Mouse (Mus musculus) forebrain, embryonic 10.5 days (tissue): ENCODE measurements around the gene Nde1. TPM values are rescaled to one million over a fixed set of nuclear protein-coding genes. Genes with fewer than 3 reads are reported as not detected.
A peak's percentile ranks its signal among the peaks of the same experiment; 100 is the strongest.
"Not testable (repeated sequence)": the region's sequence is repeated elsewhere in the genome, so short reads cannot be mapped to it uniquely, and the experiment has no call there.

Experiments used
- DNase-seq: peaks from one replicate; pipeline ENCODE4 v3.0.0-alpha.2; 2017; ENCODE audit warnings: low spot score; ENCODE audit errors: extremely low spot score
- H3K27ac ChIP-seq: fragments of 300-500 bp; sonication (generic); 2 replicates; pipeline ENCODE4 v1.5.1; 2016; ENCODE audit warnings: mild to moderate bottlenecking
- H3K27me3 ChIP-seq: fragments of 300-500 bp; sonication (generic); 2 replicates; pipeline ENCODE4 v1.6.1; 2016; ENCODE audit warnings: mild to moderate bottlenecking; ENCODE audit not compliant: poor library complexity, severe bottlenecking
- H3K36me3 ChIP-seq: fragments of 300-500 bp; sonication (generic); replicated peaks from 2 replicates; pipeline ENCODE4 v1.6.1; 2016; ENCODE audit warnings: mild to moderate bottlenecking, moderate library complexity
- H3K4me1 ChIP-seq: fragments of 300-500 bp; sonication (generic); 2 replicates; pipeline ENCODE4 v1.6.1; 2016
- H3K4me3 ChIP-seq: fragments of 300-500 bp; sonication (generic); 2 replicates; pipeline ENCODE4 v1.5.1; 2016; ENCODE audit warnings: mild to moderate bottlenecking, moderate library complexity
- H3K9me3 ChIP-seq: fragments of 300-500 bp; sonication (generic); 2 replicates; pipeline ENCODE4 v1.6.1; 2016; ENCODE audit warnings: mild to moderate bottlenecking, moderate library complexity
- WGBS: fragments of 180-500 bp; shearing (Covaris S2); methylation state at CpG from one replicate; pipeline ENCODE4 v1.1.7; 2016; 5-methylcytosine and 5-hydroxymethylcytosine counted together
- polyA plus RNA-seq: library from polyadenylated mRNA; unstranded; fragments of >200 nt; fragmentation: Nextera tagmentation; extraction: Ambion mirVana; gene quantifications from 2 replicates; pipeline ENCODE4 v1.2.1, GENCODE M21; 2016

Nde1 gene
- polyA plus RNA-seq, 1 experiment from 2014 or later: 215 TPM

DNA sequence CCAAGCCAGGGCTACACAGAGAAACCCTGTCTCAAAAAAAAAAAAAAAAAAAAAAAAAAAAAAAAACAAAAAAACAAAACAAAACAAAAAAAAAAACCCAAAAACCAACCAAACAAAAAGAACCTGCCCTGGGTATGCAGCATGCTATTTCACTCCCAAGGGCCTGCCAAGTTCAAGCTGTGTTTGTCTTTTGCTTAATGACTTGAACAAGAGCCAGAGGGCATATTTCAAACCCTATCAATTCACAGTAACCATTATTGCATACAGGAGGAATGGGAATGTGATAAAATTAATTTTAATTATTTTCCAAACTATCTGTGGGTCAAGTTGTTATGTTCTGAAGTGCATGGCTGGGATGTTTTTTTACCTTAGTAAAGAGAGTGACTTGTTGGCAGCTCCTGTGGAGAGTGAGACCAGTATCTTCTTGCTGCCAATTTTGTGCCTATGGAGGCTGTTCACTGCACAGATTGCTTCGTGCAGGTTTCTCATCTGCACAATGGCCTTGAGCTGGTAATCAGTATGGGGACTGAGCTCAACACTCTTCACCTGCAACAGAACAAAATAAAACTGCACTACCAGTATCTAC is 25.0 kb upstream of the Nde1 start:
- Histone ChIP-seq H3K27me3 (no peaks in the 10 kb centered on the region), H3K27ac (no peak overlapping the region), H3K4me1 (no peaks in the 10 kb centered on the region), H3K4me3 (no peak overlapping the region), H3K9me3 (no peaks in the 10 kb centered on the region), H3K36me3 (peaks cover 97% of the 10 kb centered on the region)
- no peak for DNase-seq
- WGBS: 100% methylated on average over 1 of the region's 1 CpGs

DNA sequence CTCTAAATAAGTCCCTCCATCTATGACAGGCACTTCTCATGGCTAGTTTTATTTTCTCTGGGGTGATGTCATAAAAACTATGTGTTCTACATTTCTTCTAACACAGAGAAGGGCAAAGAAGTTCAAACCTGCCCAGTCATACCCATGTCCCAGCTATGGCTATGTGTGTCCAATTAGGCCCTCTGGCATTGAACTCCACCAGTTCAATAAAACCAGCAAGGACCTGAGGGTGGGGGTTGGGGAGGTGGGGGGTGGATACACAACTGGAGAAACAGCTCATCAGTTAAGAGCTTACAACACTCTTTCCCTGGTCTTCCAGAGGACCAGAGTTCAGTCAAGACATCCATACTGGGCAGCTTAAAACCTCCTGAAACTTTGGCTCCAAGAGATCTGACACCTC is 24.0 kb upstream of the Nde1 start:
- H3K4me1 ChIP-seq: no peaks in the 10 kb centered on the region
- no peak overlapping the region for H3K4me3 ChIP-seq
- DNase-seq: no peak
- no peaks in the 10 kb centered on the region for H3K9me3 ChIP-seq
- H3K27me3 ChIP-seq: no peaks in the 10 kb centered on the region
- no peak overlapping the region for H3K27ac ChIP-seq
- peaks cover 97% of the 10 kb centered on the region for H3K36me3 ChIP-seq

DNA sequence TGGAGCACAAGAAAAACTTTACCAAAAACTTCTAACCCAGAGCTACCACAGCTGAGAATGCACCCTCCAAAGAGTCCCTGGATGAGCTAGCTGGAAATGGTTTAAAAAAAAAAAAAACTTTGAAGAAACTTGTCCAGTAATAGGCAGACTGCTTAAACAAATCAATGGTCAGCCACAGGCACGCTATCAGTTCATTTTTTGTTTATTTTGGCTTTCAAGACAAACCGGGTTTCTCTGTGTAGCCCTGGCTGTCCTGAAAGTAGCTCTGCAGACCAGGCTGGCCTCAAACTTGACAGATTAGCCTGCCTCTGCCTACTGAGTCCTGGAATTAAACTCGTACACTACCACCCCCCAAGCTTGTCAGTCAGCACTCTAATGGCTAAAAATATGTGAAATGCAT is 19.8 kb upstream of the Nde1 start:
- Histone ChIP-seq H3K27me3 (no peaks in the 10 kb centered on the region), H3K4me3 (no peak overlapping the region), H3K36me3 (peaks cover 99% of the 10 kb centered on the region), H3K27ac (no peak overlapping the region), H3K9me3 (no peaks in the 10 kb centered on the region), H3K4me1 (no peaks in the 10 kb centered on the region)
- no peak for DNase-seq
- WGBS: 93% methylated on average over 3 of the region's 3 CpGs

DNA sequence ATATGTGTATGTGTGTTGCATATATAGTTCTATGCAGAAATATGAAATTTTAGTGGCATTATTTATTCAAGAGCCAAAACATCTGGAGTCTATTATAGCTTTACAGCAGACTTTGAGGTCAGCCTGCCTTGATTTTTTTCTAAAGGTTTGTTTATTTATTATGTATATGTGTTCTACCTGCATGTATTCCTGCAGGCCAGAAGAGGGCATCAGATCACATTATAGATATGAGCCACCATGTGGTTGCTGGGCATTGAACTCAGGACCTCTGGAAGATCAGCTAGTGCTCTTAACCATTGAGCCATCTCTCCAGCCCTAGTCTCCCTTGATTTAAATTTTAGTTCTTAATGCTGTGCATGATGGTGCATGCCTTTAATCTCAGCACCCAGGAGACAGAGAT is 15.4 kb upstream of the Nde1 start:
- H3K4me3 ChIP-seq: no peak overlapping the region
- H3K27me3 ChIP-seq: no peaks in the 10 kb centered on the region
- no peak for DNase-seq
- H3K4me1 ChIP-seq: no peaks in the 10 kb centered on the region
- peaks cover 96% of the 10 kb centered on the region for H3K36me3 ChIP-seq
- no peak overlapping the region for H3K27ac ChIP-seq
- no peaks in the 10 kb centered on the region for H3K9me3 ChIP-seq

DNA sequence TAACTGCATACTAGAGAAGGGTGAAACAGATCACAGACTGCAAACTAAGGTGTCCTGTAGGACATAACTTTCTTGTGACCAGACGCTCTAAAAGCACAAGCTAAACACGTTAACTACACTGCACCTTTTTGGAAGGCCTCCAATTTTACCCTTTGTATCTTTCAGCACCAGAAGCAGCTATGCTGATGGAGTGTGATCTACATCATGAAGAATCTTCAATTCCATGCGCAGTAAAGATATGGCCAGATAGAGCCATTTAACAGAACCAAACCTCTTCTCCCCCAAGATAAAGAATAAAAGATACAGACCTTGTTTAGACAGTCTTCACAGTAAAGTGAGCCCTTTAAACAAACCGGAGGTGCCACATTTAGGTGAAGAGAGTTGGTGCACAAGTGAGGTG is 11.4 kb upstream of the Nde1 start:
- H3K9me3 ChIP-seq: no peaks in the 10 kb centered on the region
- no peaks in the 10 kb centered on the region for H3K27me3 ChIP-seq
- H3K4me1 ChIP-seq: no peaks in the 10 kb centered on the region
- no peak overlapping the region for H3K27ac ChIP-seq
- DNase-seq: no peak
- H3K36me3 ChIP-seq: peaks cover 71% of the 10 kb centered on the region
- WGBS: 93% methylated on average over 4 of the region's 4 CpGs
- no peak overlapping the region for H3K4me3 ChIP-seq

DNA sequence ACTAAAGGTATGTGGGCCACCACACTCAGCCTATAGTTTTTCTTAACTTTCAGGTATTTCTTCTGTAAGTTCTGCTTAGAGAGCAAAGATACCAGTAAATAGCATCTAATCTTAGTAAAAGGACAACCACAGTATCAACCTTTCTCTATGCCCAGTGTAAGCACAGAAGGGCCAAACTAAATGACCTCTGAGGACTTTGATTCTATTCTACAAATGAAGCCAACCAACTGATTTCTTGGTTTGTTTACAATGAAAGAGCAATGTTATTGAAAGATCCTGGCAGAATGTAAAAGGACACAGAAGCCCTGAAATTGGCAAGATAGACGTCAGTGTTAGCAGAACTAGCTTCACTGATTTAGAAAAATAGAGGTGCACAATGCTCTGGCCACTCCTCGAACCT is 7.4 kb upstream of the Nde1 start:
- not testable (repeated sequence) for H3K27me3 ChIP-seq, DNase-seq, H3K27ac ChIP-seq, H3K4me3 ChIP-seq, H3K9me3 ChIP-seq
- Histone ChIP-seq H3K4me1 (peaks cover 14% of the 10 kb centered on the region), H3K36me3 (peaks cover 34% of the 10 kb centered on the region)
- WGBS: 88% methylated on average over 1 of the region's 2 CpGs

DNA sequence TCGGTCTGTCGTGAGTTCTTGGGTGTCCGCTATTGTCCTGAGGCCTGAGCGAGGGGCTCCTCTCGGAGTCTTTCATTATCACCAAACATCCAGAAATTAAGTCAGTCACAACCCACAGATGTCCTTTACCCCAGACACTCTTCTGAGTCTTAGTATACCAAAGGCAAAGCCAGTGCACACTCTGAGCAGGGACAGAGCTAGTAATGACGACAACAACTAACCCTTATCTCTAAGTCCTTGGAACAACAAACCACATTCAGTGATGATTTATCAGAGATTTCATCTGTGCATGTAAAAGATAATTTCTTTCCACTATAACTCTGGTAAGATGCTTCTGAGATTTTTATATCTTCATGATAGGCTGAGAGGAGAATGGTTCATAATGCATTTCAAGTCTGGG is 6.8 kb upstream of the Nde1 start:
- Histone ChIP-seq H3K36me3 (peaks cover 27% of the 10 kb centered on the region), H3K4me1 (peaks cover 14% of the 10 kb centered on the region), H3K27ac (no peak overlapping the region), H3K9me3 (no peaks in the 10 kb centered on the region), H3K27me3 (no peaks in the 10 kb centered on the region), H3K4me3 (no peak overlapping the region)
- 95% methylated on average over 6 of the region's 6 CpGs for WGBS
- DNase-seq: no peak

DNA sequence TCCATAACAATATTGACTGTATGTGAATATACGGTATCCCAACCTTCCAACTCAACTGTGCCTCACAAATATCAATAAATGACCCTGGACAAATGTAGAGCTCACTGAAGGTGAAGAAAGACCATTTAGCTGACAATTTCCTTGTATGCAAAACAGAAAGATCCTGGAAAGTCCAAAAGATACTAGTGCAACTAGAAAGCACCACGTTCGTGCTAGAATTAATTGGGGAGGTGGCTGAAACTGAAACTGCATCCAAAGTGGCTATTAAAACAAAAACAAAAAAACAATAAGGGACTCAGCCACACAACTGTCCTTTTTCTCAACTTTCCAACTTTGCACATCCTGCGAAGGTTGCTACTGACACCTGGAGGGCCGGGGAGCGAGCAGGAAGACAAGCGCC is 4.5 kb upstream of the Nde1 start:
- peak overlapping the region; percentile 94 for H3K27ac ChIP-seq
- H3K9me3 ChIP-seq: no peaks in the 10 kb centered on the region
- DNase-seq: no peak
- H3K4me1 ChIP-seq: peaks cover 22% of the 10 kb centered on the region
- H3K36me3 ChIP-seq: peaks cover 5% of the 10 kb centered on the region
- no peaks in the 10 kb centered on the region for H3K27me3 ChIP-seq
- WGBS: 9% methylated on average over 7 of the region's 7 CpGs
- peak overlapping the region; percentile 80 for H3K4me3 ChIP-seq

DNA sequence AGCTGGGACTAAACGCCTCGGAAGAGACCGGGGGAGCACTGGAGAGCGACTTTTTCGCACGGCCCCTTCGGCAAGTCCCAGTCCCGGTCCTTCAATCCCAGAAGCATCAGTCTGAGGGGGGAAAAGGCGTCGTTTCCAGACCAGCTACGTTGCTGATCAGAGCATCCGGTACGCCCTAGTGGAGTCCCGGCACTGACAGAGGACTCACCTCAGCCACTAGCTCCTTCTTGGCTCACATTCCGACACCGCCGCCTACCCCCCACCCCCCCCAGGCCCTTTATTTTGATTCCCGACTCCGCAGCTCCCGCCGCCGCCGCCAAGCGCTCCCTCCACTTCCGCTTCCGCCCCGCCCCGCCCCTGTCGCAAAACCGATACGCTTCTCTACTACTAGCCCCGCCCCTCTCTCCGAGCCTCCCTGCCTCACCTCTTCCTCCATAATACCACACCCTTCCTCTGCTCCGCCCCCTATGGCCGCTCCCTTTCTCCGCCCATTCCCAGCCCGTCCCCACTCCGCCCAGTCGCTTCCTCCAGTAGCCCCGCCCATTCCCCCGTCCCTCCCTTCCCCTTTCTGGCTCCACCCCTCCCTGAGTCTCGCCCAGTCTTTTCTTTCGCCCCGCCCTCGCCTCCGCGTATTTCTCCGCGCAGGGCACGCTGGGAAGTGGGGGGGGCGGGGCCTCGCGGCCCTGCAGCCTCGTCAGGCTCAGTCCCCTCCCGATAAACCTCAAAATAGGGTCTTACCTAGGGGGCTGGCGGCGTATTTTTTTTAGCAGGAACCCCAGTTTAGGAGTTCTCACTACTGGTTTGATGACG is 3.9 kb upstream of the Nde1 start:
- no peaks in the 10 kb centered on the region for H3K27me3 ChIP-seq
- H3K9me3 ChIP-seq: no peaks in the 10 kb centered on the region
- WGBS: under 1% methylated on average over 58 of the region's 58 CpGs
- peak overlapping the region; percentile 80 for H3K4me3 ChIP-seq
- peak overlapping the region; percentile 94 for H3K27ac ChIP-seq
- peaks cover 27% of the 10 kb centered on the region for H3K4me1 ChIP-seq
- DNase-seq: peak; percentile 100
- 0 out of 2 replicates have a peak, but pooled peaks cover 2% of the 10 kb centered on the region for H3K36me3 ChIP-seq

DNA sequence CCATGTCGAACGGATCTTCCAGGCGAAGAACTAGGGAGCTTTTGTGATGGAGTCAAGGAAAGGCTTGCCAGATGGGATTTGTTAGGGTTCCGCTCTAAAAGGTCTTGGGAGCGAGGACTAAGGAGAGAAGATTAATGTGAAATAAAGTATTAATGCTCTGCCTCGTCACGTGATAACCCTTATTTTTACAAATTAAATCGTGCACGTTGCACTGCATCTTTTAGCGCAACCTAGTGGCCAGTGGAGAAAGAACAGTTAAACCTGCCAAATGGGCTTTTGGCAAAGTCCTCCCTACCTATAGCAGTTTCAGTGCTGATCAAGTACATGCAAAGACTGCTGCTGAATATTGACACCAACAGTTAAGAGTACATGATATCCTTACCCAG is 3.3 kb upstream of the Nde1 start:
- Histone ChIP-seq H3K9me3 (no peaks in the 10 kb centered on the region), H3K4me1 (peaks cover 33% of the 10 kb centered on the region), H3K27ac (peak overlapping the region; percentile 94), H3K27me3 (no peaks in the 10 kb centered on the region), H3K4me3 (peak overlapping the region; percentile 80), H3K36me3 (no peaks in the 10 kb centered on the region)
- 0% methylated on average over 10 of the region's 10 CpGs for WGBS
- no peak for DNase-seq

DNA sequence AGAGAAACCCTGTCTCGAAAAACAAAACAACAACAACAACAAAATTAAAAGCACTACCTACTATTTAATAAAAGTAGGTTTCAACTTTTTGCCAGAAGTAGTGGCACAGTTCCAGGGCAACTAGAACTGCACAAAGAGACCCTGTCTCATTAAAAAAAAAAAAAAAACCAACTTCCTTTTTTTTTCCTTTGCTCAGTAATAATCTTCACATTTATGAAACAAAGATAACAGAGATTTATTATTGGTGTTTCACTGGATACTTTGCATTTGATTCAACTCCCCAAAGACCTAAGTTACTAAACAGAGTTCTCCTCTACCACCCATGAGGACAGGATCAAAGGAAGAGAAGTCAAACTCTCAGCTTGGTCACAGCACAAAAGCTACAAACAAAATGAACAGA is 2.1 kb upstream of the Nde1 start:
- peaks cover 45% of the 10 kb centered on the region for H3K4me1 ChIP-seq
- H3K4me3 ChIP-seq: no peak overlapping the region
- H3K27me3 ChIP-seq: no peaks in the 10 kb centered on the region
- H3K9me3 ChIP-seq: no peaks in the 10 kb centered on the region
- H3K36me3 ChIP-seq: peaks cover 3% of the 10 kb centered on the region
- 100% methylated on average over 1 of the region's 1 CpGs for WGBS
- no peak overlapping the region for H3K27ac ChIP-seq
- DNase-seq: no peak

DNA sequence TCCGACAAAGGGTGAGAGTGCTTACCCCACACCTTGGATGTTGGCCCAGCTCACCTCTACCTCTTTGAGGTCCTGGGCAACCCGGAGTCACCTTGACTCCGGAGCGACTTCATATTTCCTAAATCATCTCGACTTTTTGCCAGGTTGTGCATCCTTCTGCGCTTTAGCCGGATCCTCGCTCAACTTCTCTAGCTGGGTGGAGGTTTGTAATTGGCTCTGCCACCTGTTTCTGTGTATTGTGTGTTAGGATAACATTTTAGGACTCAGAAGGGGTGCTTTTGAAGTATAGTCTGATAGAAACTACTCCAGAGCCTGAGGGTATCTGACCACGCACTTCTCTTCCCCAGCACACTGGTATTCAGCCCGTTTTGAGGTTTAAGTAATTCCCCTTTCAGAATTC is 656 bp downstream of the Nde1 start:
- WGBS: 3% methylated on average over 10 of the region's 10 CpGs
- H3K27me3 ChIP-seq: no peaks in the 10 kb centered on the region
- H3K4me1 ChIP-seq: peaks cover 33% of the 10 kb centered on the region
- peak overlapping the region; percentile 86 for H3K4me3 ChIP-seq
- H3K9me3 ChIP-seq: no peaks in the 10 kb centered on the region
- DNase-seq: no peak
- H3K36me3 ChIP-seq: peaks cover 31% of the 10 kb centered on the region
- peak overlapping the region; percentile 97 for H3K27ac ChIP-seq

DNA sequence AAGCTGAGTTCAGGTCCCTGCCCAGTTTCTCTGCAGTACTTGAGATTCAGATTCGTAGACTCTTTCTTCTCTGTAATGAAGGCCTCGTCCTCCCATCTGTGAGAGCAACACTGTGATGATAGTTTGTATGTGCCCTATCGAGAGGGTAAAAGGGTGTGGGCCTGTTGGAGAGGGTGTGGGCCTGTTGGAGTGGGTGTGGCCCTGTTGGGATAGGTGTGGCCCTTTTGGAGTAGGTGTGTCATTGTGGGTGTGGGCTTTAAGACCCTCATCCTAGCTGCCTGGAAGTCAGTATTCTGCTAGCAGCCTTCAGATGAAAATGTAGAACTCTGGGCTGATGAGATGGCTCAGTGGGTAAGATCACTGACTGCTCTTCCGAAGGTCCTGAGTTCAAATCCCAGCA is 3.4 kb downstream of the Nde1 start:
- Histone ChIP-seq H3K27ac (no peak overlapping the region), H3K27me3 (no peaks in the 10 kb centered on the region), H3K9me3 (no peaks in the 10 kb centered on the region), H3K4me3 (no peak overlapping the region), H3K36me3 (peaks cover 59% of the 10 kb centered on the region), H3K4me1 (peaks cover 33% of the 10 kb centered on the region)
- 89% methylated on average over 4 of the region's 4 CpGs for WGBS
- DNase-seq: no peak
